Mouse (Mus musculus) heart, adult 8-10 months (tissue): ENCODE data around the gene Olfr1112. TPM values are rescaled to one million over a fixed set of nuclear protein-coding genes. Genes with fewer than 3 reads are reported as not detected.
"Not testable (repeated sequence)": the region's sequence is repeated elsewhere in the genome, so short reads cannot be mapped to it uniquely, and the experiment has no call there.

Source experiments
- DNase-seq: peaks from one replicate; pipeline ENCODE4 v3.0.0; 2022; ENCODE audit warnings: low spot score
- total RNA-seq, 4 experiments: library from RNA; stranded (reverse); gene quantifications; 2 replicates each; pipeline ENCODE4 v1.2.4; 2022

Gene Olfr1112
- total RNA-seq: not detected

DNA sequence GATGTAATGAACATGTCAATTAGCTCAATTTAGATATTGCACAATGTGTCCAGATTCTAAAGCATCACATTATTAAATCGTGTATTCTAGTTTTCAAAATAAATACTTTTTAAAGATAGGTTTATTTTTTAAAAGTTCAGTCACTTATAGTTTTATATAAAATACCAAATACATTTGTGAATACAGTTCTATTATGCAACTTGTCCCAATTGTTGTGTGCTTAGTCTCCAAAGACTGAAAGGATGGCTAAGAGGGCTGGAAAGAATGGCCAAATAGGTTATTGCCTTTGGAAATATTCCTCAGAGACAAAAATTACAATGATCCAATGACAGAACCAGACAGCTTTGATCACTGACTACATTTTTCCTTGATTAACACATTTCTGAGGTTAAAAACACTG lies at the start of gene Olfr1112:
Gene Olfr1112 (plus strand): TSS at position 301 of the 400 bp plus-strand sequence.
- DNase-seq: no peak

DNA sequence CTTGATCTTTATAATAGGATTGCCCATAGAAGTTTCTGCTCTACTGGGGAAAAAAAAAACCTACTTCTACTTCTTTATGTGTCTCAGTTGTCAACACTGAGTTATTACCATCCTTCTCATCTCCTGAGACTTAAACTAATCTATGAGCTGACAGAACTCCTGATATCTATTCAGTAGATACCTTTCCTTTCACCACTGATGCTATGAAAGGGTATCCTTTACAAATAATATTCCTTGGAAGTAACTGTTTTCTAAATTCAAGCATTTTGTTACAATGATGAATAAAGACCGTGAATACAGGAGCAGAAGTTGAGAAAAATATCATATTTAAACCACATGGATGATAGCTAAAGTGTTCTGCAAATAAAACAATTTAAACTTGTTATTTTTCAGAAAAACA lies 47.4 kb upstream of the Olfr1112 start, which contains the start of gene Olfr1110:
Gene Olfr1110 (minus strand): TSS at position 101 of the 400 bp plus-strand sequence.
- no peak for DNase-seq

- DNase-seq: no peak
These were observed 35.1 kb upstream of the Olfr1112 start, which contains the start of gene Olfr1111 for GRCm38 (mm10) chr2:87152524-87152923. Gene Olfr1111 (minus strand): TSS chr2:87152624.

DNA sequence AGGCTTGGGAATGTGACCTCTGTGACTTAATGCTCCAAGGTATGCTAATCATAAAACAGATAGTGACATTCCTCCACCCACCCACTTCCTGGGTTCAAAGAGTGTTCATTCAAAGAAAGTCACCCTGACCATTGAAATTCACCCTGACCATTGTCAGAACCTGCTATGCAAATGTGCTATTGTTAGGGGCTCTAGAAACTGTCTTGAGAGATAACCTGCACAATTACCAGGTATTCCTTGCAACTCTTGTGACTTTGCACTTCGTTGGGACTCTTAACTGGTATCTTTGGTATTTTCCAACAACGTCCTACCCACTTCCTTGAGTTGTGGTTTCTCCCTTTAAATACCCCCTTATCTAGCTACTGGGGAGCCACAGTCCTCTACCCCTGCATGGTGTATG lies 19.9 kb upstream of the Olfr1112 start:
- not testable (repeated sequence) for DNase-seq

DNA sequence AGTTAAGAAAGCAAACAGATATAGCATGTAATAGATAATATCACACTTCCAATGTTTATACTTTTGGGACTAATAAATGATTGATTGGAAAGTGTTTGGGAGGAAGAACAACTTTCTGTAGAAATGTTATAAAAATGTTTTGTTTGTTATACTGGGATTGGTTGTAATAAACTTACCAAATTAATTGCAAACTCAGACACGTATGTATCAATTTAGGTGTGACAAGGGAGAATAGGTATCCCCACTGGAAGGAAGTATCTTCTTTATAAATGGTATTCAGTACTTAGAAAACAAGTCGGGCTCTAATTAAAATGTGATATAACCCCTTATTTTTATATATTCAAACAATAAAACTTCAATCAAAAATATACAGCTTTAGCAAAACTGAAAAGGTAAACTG lies 21.1 kb downstream of the Olfr1112 start, which contains the start of gene Olfr1113:
Gene Olfr1113 (plus strand): TSS at position 301 of the 400 bp plus-strand sequence.
- DNase-seq: no peak

Other genes with a start within 250 kb of the Olfr1112 start
- gene Olfr1099, start 227.1 kb upstream of the Olfr1112 start, total RNA-seq: not detected
- not detected for gene Olfr1100, start 207.8 kb upstream of the Olfr1112 start, total RNA-seq
- gene Olfr1101, start 196.6 kb upstream of the Olfr1112 start, total RNA-seq: not detected
- gene Olfr1102, start 189.4 kb upstream of the Olfr1112 start, total RNA-seq: not detected
- gene Olfr1104, start 160.7 kb upstream of the Olfr1112 start, total RNA-seq: not detected
- not detected for gene Olfr1105, start 151.3 kb upstream of the Olfr1112 start, total RNA-seq
- gene Olfr1106, start 135.5 kb upstream of the Olfr1112 start, total RNA-seq: not detected
- gene Olfr1107, start 112.0 kb upstream of the Olfr1112 start, total RNA-seq: not detected
- not detected for gene Olfr1109, start 91.8 kb upstream of the Olfr1112 start, total RNA-seq
- gene Olfr259, start 73.2 kb upstream of the Olfr1112 start, total RNA-seq: not detected
- not detected for gene Olfr1110, start 47.5 kb upstream of the Olfr1112 start, total RNA-seq
- gene Olfr1111, start 35.2 kb upstream of the Olfr1112 start, total RNA-seq: not detected
- not detected for gene Olfr1113, start 21.2 kb downstream of the Olfr1112 start, total RNA-seq
- not detected for gene Olfr1115, start 60.2 kb downstream of the Olfr1112 start, total RNA-seq
- gene Olfr1116, start 79.7 kb downstream of the Olfr1112 start, total RNA-seq: not detected
- not detected for gene Olfr1118, start 119.8 kb downstream of the Olfr1112 start, total RNA-seq
- gene Olfr1120, start 167.0 kb downstream of the Olfr1112 start, total RNA-seq: not detected
- not detected for gene Olfr1121, start 182.1 kb downstream of the Olfr1112 start, total RNA-seq
- not detected for gene Olfr1122, start 198.1 kb downstream of the Olfr1112 start, total RNA-seq
- not detected for gene Olfr1123, start 228.8 kb downstream of the Olfr1112 start, total RNA-seq
- gene Olfr1124, start 242.5 kb downstream of the Olfr1112 start, total RNA-seq: not detected